Mouse (Mus musculus) kidney, adult 11 months (tissue): ENCODE data around the gene Cldn3.

Experiments
- DNase-seq: peaks from one replicate; pipeline ENCODE4 v3.0.0; 2022

The Cldn3 gene

DNA sequence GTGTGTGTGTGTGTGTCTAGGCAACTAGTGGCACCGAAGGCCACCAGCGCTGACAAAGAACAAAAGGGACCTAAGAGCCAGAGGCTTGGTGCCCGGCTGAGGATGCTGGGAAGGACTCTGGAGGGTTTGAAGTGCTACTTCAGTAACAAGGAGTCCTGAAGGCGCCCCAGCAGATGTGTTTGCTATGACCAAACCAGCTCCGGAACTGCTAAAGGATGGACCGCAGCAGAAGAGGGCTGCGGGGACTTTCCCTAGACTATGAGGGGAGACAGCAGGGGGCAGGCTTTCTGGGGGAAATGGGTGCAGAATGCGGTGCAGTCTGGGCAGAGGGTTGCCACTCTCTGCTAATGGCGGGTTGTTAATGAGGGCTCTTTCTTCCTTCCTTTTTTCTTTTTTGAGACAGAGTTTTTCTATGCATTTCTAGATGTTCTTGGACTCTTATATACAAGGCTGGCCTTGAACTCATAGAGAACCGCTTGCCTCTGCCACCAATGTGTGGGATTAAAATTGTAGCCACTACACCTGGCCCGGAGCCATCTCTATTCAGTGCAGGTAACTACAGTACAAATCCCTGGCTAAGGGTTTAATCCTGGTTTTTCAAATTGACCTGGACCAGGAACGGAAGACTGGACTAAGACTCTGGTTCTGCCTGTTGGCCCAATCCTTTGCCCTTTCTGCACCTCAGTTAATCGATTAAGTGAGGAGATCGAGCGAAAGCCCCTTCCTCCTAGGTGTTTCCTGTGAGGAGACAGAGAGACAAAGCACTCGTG, 22.0 kb downstream of the Cldn3 start:
- DNase-seq: peak; percentile 62

DNA sequence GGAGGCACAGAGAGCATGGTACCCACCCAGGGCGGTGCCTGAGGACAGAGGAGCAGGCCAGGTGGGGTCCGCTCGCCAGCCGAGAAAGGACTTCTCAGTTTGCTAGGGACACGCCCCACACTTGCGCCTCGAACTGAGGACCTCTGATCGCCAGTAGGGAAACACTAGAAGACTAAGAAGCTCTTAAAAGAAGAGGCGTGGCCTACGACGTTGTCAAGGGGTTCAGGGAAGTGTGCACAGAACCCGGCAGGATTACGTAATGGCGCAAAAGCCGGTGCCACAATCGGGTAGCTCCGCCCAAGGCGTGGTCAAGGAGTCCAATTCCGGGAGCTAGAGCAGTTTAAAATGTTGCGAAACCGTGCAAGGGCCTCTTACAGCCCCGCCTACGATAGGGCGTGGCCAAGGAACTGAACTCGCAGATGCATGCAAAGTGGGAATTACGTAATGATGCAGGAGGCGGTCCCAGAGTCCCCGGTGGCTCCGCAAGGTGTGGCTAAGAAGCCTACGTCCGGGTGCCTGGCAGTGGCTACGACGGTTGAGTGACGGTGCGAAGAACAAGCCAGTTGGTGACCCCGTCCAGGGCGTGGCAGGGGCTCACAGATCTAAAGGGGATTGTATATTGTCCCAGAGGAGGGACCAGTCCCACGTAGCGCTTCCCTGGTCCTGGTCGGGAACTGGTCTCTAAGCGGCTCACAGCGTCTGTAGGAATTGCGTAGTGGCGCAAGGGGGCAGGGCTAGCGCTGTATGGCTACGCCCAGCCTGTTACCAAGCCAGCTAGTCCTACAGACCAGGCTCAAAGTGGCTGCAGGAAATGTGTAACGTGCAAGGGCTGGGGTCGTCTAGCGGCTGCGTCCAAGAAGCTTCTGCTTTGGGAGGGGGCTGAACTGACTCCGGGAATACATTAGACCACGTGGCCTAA, 22.9 kb downstream of the Cldn3 start, which contains the start of gene Abhd11:
Gene Abhd11 (plus strand): TSS at position 482 of the 919 bp plus-strand sequence.
- peak; percentile 100 for DNase-seq

DNA sequence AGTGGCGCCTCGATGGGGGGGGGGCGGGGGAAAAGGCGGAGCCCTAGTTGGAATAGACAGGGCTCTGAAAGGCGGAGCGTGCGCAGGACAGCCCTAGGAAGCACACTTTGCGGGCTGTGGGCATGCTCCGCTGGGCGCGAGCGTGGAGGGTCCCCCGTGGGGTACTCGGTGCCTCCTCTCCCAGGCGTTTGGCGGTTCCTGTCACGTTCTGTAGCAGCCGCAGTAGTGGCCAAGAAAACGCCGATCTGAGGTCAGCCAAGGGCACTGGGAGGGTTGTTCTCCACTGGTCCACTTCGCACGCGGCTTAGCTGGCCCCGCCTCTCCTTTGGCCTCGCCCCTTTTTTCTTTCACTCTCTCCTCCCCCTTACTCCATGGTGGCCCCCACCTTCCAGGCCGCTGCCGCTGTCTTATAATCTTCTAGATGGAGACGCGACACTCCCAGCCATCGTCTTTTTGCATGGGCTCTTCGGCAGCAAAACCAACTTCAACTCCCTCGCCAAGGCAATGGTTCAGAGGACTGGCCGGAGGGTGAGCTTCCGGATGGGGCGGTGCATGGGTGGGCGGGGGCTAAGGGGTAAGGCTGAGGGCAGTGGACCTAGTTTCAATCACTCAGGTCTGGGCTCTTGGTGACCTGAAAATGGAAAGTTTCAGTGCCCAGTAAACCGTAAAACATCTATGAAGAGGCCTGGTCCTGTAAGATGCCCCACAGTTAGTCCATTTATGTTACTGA, 23.7 kb downstream of the Cldn3 start:
- peak; percentile 94 for DNase-seq

DNA sequence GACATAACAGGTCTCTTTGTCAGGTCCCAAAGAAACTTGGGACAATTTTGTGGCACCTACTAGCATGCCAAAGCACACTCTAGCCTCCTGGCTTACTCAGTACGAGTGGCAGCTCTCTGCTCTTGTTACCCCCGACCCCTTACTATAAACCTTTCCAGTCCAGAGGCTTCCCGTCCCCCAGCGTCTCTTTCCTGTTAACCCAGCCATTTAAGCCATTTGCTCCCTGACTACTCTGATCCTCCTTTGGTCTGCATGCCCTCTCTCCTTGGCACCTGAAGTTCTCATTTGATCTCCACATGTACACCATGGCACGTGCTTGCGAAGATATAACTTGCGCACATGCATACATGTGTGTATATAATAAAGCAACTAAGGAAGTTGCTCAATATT, 24.3 kb downstream of the Cldn3 start:
- DNase-seq: no peak

DNA sequence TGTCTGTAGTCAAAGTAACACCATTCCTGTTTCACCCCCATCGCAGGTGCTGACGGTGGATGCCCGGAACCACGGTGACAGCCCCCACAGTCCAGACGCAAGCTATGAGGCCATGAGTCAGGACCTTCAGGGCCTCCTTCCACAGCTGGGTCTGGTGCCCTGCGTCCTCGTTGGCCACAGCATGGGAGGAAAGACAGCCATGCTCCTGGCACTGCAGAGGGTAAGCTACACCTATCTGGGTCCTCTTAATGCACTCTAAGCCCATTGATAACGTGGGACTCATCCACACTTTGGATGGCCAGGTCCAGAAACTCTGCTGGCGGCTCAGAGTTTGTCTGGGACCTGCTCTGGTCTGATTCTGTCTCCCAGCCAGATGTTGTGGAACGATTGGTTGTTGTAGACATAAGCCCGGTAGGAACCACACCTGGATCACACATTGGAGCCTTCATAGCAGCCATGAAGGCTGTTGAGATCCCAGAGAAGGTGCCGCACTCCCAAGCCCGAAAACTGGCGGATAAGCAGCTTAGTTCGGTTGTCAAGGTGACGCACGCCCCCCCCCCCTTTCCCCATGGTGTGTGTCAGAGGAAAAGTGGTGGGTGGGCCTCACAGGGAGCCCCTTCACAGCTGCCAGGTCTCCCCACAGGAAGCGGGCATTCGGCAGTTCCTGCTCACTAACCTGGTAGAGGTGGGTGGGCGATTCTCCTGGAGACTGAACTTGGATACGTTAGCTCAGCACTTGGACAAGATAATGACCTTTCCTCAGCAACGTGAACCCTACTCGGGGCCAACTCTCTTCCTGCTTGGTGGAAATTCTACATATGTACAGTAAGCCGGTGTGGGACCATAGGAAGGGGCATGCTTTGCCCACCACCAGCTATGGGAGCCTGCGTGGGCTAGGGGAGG, 25.1 kb downstream of the Cldn3 start:
- no peak for DNase-seq

DNA sequence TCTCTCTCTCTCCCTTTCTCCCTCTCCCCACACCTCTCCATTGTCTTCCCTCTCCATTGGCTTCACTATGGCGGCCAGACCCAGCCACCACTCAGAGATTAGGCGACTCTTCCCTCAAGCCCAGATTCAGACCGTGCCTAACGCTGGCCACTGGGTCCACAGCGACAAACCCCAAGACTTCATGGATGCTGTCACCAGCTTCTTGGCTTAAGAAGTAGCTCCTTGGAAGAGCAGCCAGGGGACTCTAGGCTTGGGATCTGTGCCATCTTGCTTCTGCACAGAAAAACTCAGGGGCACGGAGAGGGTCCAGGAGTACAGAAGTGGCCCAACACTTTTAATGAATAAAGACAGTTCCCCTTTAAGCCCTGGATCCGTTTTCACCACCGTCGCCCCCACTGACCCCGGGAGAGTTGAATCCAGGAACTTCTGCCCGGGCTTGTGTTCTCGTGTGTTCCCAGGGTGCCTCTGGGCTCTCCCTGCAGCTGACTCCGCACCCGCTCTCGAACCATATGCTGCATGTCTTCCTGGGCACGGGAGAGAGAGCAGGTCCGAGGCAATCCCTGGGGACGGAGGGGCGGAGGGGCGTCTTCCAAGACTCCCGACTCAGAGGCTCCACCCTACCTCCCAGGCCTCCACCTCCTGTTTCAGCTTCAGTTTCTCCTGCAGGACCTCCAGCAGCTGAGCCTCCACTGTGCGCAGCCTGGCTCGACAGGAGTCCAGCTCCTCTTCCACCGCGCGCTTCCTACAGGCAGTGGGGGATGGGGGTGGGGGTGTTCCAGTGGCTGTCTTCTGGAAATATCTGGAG, 26.0 kb downstream of the Cldn3 start:
- no peak for DNase-seq

DNA sequence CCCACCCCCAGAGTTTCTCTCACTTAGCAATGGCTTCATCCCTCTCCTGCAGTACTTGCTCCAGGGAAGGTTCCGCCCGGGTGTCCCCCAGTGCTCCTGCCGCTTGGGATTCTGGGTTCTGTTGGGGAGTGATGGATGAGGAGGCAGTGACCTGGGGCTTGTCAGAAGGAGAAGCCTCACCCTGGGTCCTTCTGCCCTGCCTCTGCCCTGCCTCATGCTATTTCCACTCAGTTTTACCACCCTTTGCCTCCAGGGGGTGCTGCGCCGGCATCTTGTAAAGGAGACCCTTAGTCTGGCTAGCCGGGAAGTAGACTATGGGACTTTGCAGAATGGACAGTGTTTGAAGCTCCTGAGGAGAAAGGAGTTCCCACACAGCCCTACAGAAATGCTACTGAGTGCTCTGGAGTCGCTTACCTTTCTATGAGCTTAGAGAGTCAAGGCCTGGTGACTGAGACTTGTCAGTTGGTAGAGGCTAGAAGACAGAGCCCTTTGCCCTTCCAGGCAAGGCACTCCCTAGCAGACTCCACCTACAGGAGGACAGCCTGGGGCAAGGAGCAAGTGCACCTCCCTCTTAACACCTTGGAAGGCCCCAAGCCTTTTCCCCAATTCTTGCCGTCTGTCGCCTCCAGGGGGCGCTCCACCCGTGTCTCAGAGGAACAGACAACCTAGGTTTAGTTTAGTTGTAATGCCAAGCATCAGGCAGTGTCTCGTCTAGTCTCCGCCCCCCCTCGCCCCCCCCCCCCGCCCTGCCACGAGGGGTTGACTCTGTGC, 26.8 kb downstream of the Cldn3 start:
- peak; percentile 86 for DNase-seq

DNA sequence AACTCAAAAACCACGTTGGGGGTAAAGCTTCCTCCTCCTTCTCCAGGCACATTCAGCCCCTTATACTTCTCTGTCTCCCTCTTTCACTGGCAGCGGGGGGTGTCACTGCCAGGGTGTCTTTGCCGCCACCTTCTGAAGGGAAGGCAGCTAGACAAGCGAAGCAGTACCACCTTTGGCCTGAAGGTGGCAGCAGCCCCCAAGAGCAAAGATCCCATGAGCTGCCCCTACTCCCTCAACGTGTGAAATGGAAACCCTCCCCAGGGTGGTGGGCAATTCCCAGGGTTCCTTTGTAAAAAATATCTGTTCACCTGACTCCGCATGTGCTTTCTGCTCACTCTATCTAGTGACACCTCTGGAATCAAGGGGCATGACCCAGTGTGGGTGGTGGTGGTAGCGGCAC, 29.5 kb downstream of the Cldn3 start:
- DNase-seq: peak; percentile 78

DNA sequence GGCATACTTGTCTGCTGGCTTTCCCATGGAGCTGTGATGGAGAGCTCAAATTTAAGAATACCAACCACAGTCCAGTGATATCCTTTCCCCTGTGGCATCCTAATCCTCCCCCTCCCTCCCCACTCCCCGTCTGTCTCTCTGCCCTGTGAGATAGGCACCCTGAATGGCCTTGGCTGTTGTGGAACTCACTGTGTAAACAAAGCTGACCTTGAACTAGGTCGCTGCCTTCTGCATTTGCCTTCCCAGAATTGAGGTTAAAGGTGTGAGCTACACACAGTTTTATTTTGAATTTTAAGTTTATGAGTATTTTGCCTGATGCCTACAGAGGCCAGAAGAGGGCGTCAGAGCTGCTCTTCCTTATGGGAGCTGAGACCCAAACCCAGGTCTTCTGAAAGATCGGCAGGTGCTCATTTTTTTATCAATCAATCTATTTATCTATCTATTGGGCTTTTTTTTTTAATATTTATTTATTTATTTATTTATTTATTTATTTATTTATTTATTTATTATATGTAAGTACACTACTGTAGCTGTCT, 30.3 kb downstream of the Cldn3 start:
- no peak for DNase-seq

DNA sequence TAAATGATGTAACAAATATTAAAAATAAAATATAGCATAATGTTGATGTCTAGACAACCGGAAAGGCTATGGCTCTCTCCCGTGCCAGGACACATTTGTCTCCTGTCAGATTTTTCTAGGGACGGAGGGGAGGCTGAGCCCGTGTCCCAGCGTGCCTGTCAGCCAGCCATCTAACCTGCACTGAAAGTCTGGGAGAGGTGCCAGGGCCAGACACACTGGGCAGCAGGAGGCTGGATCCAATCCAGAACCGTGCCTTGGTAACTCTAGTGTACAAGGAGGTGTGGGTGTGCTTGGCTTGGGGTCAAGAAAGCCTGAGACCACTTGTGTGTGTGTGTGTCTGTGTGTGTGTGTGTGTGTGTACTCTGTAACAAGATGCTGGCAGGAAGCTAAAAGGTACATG, 35.8 kb downstream of the Cldn3 start:
- peak; percentile 88 for DNase-seq

DNA sequence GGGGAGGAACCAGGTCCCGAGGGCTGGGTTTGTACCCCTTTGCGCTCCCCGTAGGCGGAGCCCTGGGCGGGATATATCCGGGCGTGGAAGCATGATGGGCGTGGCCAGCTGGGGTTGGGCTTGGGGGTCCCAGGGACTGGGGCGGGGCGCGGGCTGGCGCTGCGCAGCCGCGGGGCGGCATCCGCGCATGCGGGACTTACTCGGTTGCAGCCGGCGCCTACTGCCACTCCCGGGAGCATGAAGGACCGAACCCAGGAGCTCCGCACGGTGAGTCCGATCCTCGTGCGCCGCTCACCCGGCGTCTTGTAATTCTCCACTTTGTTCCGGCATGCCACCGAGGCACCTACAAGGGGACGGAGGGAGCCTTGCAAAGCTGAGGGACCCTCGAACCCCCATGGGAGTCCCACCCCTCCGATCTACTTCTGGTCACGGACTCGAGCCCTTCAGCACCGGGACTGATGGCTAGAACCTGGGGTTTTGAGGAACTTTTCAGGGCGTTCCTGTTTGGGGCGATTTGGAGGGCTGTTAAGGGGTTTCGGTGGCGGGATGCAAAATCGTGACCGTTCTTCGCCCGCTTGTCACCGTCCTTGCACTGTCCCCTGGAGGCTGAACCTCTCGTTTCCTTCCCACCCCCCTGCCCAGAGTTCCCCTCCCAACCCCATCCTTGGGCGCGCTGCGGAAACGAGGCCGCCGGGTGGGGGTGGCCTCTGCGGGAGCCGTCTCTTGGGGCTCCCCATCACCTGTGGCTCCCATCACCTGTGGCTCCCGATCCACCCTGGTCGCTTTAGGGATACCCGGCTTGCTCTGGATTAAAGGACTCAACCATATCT, 37.5 kb downstream of the Cldn3 start, which contains the start of gene Stx1a:
Gene Stx1a (plus strand): TSS at position 139 of the 830 bp plus-strand sequence.
- peak; percentile 80 for DNase-seq

DNA sequence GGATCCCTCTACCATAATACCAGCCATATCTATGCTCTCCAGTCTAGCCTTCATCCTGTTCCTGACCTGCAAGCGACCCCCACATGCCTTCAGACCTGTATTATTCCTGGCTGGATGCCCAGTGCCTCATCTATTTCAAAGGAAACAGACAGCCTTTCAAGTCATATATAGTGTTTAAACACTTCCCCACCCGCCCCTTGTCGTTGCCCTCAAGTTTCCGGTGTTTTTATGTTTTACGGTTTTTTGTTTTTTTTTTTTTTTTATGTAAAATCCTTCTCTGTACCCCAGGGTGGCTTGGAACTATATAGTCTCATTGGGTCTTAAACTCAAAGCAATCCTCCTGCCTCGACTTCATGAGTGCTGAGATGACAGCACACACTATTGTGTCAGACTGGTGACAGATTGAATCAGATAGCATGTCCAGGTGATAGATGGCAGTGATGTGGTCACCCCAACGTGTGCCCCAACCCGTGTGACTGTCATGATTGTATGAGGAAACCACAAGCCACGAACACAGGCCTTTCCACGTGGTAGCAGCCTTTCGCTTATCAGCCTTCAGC, 38.7 kb downstream of the Cldn3 start:
- no peak for DNase-seq

DNA sequence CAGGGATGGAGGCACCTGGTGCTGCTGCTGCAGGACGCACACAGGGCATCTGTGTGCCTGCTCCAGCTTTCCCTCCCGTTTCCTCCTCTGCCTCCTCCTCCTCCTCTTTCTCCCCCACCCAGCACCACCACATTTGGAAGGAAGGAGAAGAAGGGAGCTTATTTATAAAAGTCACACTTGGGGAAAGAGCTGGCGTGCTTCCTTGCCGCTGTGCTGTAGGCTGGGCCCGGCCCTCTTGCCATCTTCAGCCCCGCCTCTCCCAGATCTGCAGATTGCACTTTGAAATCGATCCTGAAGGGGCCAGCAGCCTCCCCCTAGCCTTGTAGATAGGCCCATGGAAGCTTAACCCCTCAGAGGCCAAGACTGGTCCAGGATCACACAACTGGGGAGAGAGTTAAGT, 39.9 kb downstream of the Cldn3 start:
- no peak for DNase-seq

DNA sequence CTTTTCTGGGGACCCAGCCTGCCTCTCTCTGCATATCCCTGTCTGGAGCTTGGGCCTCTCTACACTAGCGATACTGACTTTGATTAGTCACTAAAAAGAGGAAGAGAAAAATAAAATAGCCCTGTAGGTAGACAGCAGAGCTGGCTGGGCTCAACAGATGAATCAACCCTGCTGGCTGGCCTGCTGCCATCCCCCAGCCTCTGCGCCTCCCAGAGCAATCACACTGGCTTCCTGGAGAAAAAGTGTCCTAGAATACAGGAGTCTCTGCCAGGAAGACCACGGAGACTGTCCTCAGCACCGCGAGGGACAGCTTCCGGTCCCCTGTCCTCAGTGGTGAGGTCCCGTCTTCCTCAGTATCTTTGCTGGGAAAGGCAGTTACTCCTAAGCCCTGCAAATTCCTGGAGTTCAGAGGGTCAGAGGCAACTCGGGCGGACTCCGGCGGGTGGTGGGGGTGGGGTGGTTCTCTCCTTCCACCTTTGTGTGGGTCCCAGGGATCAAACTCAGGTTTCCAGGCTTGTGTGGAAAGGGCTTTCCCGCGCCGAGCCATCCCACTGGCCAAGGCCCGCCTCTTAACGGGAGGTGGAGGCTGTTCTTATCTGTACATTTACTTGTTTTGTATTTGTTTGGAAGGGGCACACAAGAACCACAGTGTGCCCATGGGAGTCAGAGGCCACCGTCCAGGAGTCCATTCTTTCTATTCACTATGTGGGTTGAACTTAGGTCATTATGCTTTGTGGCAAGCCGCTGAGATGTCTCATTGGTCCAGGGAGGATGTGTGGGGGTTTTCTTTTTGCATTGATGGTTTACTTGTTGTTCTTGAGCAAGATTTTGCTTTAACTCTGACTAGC, 43.2 kb downstream of the Cldn3 start:
- no peak for DNase-seq

DNA sequence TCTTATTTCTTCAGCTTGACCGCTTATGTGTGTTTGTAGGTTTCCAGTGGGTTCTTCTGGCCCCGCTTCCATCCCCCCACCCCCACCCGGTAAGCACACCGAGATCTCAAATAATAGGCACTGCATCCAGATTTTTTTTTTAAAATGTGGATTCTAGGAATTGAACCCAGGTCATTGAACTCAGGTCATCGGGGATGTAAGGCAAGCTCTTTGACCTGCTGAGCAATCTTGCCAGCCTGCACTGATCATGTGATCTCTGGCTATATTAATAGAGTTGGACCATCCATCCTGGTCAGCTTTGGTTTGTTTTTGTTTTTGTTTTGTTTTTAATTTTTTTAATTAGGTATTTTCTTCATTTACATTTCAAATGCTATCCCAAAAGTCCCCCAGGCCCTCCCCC, 46.6 kb downstream of the Cldn3 start:
- DNase-seq: no peak

DNA sequence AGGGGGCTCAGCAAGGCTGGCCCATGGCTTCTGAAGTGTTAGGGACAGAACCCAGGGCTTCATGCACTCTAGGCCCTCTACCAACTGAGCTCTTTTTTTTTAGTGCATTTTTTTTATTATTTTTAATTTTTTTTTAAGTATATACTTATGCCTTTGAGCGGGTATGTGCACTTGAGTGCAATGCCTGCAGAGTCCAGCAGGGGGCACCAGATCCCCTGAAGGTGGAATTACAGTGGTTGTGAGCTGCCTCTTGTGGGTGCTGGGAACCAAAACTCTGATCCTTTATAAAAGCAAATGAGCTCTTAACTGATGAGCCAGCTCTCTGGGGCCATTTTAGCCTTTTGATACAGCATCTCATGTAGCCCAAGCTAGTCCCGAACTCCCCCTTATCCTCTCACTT, 48.6 kb downstream of the Cldn3 start:
- DNase-seq: no peak

DNA sequence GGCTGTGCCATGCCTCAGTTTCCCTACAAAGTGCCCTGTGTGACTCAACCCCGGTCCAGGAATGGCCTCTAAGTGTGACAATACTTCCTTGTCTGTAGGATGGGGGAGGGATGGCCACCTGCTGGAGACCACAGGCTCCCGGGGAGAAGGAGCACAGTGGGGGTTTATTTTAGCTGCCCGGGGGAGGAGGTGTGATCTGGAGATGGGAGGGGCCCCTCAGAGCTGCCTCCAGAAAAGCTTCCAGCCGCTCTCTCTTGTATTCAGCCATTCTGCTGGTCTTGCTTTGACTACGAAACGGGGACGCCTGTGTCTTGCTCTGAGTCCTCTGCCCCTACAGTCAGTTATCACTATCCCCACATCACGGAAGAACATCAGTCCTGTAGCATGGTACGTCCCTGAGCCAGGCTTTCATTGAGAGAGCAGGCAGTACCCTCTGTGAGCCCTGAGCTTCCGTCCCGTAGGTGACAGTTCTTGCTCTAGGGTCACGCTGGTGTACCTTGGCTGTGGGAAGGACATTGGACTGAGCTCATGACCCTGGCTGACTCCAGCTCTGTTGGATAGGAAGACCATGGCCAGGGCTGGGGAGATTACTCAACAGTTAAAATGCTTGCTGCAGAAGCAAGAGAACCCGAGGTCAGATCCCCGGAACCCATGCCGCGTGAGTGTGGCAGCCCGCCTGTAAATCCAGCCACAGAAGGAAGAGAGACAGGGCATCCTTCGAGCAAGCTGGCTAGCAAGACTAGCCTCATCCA, 49.8 kb downstream of the Cldn3 start:
- peak; percentile 53 for DNase-seq
